Mouse (Mus musculus) liver, adult (tissue): ENCODE data around the gene Vwa2.

Experiments
- GATA4 ChIP-seq: IDR thresholded peaks from 2 replicates; pipeline ENCODE4 v1.6.1; 2014; ENCODE audit warnings: mild to moderate bottlenecking, low read length; ENCODE audit not compliant: insufficient replicate concordance

Gene Vwa2

GRCm38 (mm10) chr19:56893326-56893725 lies 19.3 kb downstream of the Vwa2 start:
- no peak for TF ChIP-seq GATA4

GRCm38 (mm10) chr19:56897654-56898053 lies 23.6 kb downstream of the Vwa2 start:
- TF ChIP-seq GATA4 = no peak

GRCm38 (mm10) chr19:56904095-56904494 lies 30.0 kb downstream of the Vwa2 start:
- no peak for TF ChIP-seq GATA4

GRCm38 (mm10) chr19:56905395-56905794 lies 31.3 kb downstream of the Vwa2 start:
- TF ChIP-seq GATA4 = no peak

- TF ChIP-seq GATA4 = no peak
Measured at GRCm38 (mm10) chr19:56907850-56908249, 33.8 kb downstream of the Vwa2 start.

GRCm38 (mm10) chr19:56908472-56909270 lies 34.6 kb downstream of the Vwa2 start:
- no peak for TF ChIP-seq GATA4

- TF ChIP-seq GATA4 = no peak
Measured at GRCm38 (mm10) chr19:56910561-56910960, 36.5 kb downstream of the Vwa2 start.

GRCm38 (mm10) chr19:56913761-56914160 lies 39.7 kb downstream of the Vwa2 start:
- TF ChIP-seq GATA4 = no peak

- no peak for TF ChIP-seq GATA4
Measured at GRCm38 (mm10) chr19:56914658-56915057, 40.6 kb downstream of the Vwa2 start.

GRCm38 (mm10) chr19:56915084-56915483 lies 41.0 kb downstream of the Vwa2 start:
- no peak for TF ChIP-seq GATA4

- no peak for TF ChIP-seq GATA4
Measured at GRCm38 (mm10) chr19:56919628-56920027, 45.6 kb downstream of the Vwa2 start.

GRCm38 (mm10) chr19:56920232-56920631 lies 46.2 kb downstream of the Vwa2 start:
- TF ChIP-seq GATA4 = no peak

GRCm38 (mm10) chr19:56921744-56922143 lies 47.7 kb downstream of the Vwa2 start:
- no peak for TF ChIP-seq GATA4

- no peak for TF ChIP-seq GATA4
Measured at GRCm38 (mm10) chr19:56929392-56929791, 55.3 kb downstream of the Vwa2 start.

- TF ChIP-seq GATA4 = no peak
Measured at GRCm38 (mm10) chr19:56930029-56930428, 56.0 kb downstream of the Vwa2 start.

- no peak for TF ChIP-seq GATA4
Measured at GRCm38 (mm10) chr19:56933800-56934199, 59.8 kb downstream of the Vwa2 start.

- TF ChIP-seq GATA4 = no peak
Measured at GRCm38 (mm10) chr19:56935111-56935510, 61.1 kb downstream of the Vwa2 start.
